Mouse (Mus musculus): Measurements from ENCODE around the gene Fam131b. TPM values are rescaled to one million over a fixed set of nuclear protein-coding genes. Genes with fewer than 3 reads are reported as not detected.

Gene Fam131b
- total RNA-seq, 2 experiments from 2014 or later = 0.81 to 1.2 TPM

Other genes starting within 250 kb of the Fam131b start
- not detected for gene Tas2r139, start 183.7 kb downstream of the Fam131b start, total RNA-seq (2021)
- not detected for gene Tas2r144, start 109.3 kb downstream of the Fam131b start, total RNA-seq (2021)
- 10 to 100 TPM; 77.8 TPM for gene Gstk1, start 78.7 kb downstream of the Fam131b start, total RNA-seq (2021)
- under 1 TPM; 0.45 to 0.70 TPM for gene Tmem139, start 62.7 kb downstream of the Fam131b start, total RNA-seq (2021)
- 10 to 100 TPM; 20.9 to 33.4 TPM for gene Casp2, start 59.7 kb downstream of the Fam131b start, total RNA-seq (2021)
- gene Clcn1, start 38.0 kb downstream of the Fam131b start, total RNA-seq (2021) = 1 to 10 TPM in 1 of 2 experiments, under 1 TPM in 1; 0.81 to 5.7 TPM
- 100 to 1,000 TPM in 1 of 2 experiments, 10 to 100 TPM in 1; 73.1 to 112 TPM for gene Zyx, start 25.0 kb upstream of the Fam131b start, total RNA-seq (2021)
- gene Epha1, start 48.6 kb upstream of the Fam131b start, total RNA-seq (2021) = 1 to 10 TPM; 2.8 to 8.6 TPM
- gene Tas2r143, start 75.6 kb upstream of the Fam131b start, total RNA-seq (2021) = 1 to 10 TPM; 1.0 to 1.9 TPM
- gene Tas2r135, start 80.8 kb upstream of the Fam131b start, total RNA-seq (2021) = 1 to 10 TPM in 1 of 2 experiments, under 1 TPM in 1; 0.99 to 2.0 TPM
- 1 to 10 TPM in 1 of 2 experiments, under 1 TPM in 1; 0.48 to 1.3 TPM for gene Tas2r126, start 109.9 kb upstream of the Fam131b start, total RNA-seq (2021)
- gene Olfr458, start 140.6 kb upstream of the Fam131b start, total RNA-seq (2021) = not detected
- gene Olfr457, start 151.7 kb upstream of the Fam131b start, total RNA-seq (2021) = not detected
- gene Olfr456, start 162.6 kb upstream of the Fam131b start, total RNA-seq (2021) = not detected
- not detected for gene Olfr455, start 222.9 kb upstream of the Fam131b start, total RNA-seq (2021)